Comparison of ENCODE assay signal across 10 mouse cellular contexts in genomic region chr11:70027397-70027796, GRCm38 (mm10). TPM values are rescaled to one million over a fixed set of nuclear protein-coding genes. Genes with fewer than 3 reads are reported as not detected.
DNase-seq lines count a peak whose midpoint lies in the region; ATAC-seq and TF ChIP-seq lines count a peak whose summit lies in the region.
"Had no signal": no experiment of that assay in that cellular context is flagged by ENCODE, and none has a peak within 500 bp of the region (broad histone marks: within the 10 kb centered on the region; RNA-seq: fewer than 3 reads in every experiment).

No protein-coding gene starts in this region.

- no peak for ATAC-seq in embryonic facial prominence, embryonic 15.5 days (ENCODE audit: insufficient number of reproducible peaks, low FRiP score, low TSS enrichment, low read depth)
- no peak for ATAC-seq in hindbrain, embryonic 15.5 days (ENCODE audit: low FRiP score, low read depth)
- ATAC-seq in neural tube, embryonic 12.5 days (ENCODE audit: low FRiP score, low read depth), result no peak
- ATAC-seq: Patski had no signal

- 34% methylated on average over 7 of the region's 9 CpGs for whole genome bisulfite sequencing in embryonic facial prominence, embryonic 15.5 days
- WGBS in hindbrain, embryonic 15.5 days, result 33% methylated on average over 9 of the region's 9 CpGs
- 44% methylated on average over 9 of the region's 9 CpGs for WGBS in neural tube, embryonic 12.5 days

- H3K4me2 ChIP-seq in embryonic facial prominence, embryonic 15.5 days (replicated peaks), result peak overlapping the region; percentile 50
- H3K4me2 ChIP-seq in hindbrain, embryonic 15.5 days, result peak overlapping the region; percentile 66
- H3K4me2 ChIP-seq in neural tube, embryonic 12.5 days (replicated peaks), result peak overlapping the region; percentile 68

- intact Hi-C loops in left cerebral cortex, postnatal 4 days (cut with DNase I), result no loop called here

- no peak for TF ChIP-seq CTCF in E14TG2a.4 (conservative IDR thresholded peaks at IDR 0.05; ENCODE audit: low read length)

- H3K9ac ChIP-seq in embryonic facial prominence, embryonic 15.5 days, result peak overlapping the region; percentile 15; the same call in 1 of the 2 replicates
- peak overlapping the region; percentile 13; the same call in 1 of the 2 replicates for H3K9ac ChIP-seq in hindbrain, embryonic 15.5 days
- peak overlapping the region; percentile 56; the same call in 1 of the 2 replicates for H3K9ac ChIP-seq in neural tube, embryonic 12.5 days

- H3K4me1 ChIP-seq in E14TG2a.4 (replicated peaks; ENCODE audit: low read depth, low read length), result peaks cover 73% of the 10 kb centered on the region
- H3K4me1 ChIP-seq in embryonic facial prominence, embryonic 15.5 days, result peaks cover 70% of the 10 kb centered on the region
- H3K4me1 ChIP-seq in hindbrain, embryonic 15.5 days (replicated peaks), result peaks cover 84% of the 10 kb centered on the region
- peaks cover 72% of the 10 kb centered on the region for H3K4me1 ChIP-seq in neural tube, embryonic 12.5 days

- H3K9me3 ChIP-seq in E14TG2a.4 (ENCODE audit: low read length), result no peaks in the 10 kb centered on the region
- H3K9me3 ChIP-seq in embryonic facial prominence, embryonic 15.5 days (replicated peaks), result no peaks in the 10 kb centered on the region
- H3K9me3 ChIP-seq in hindbrain, embryonic 15.5 days, result no peaks in the 10 kb centered on the region
- H3K9me3 ChIP-seq in neural tube, embryonic 12.5 days, result no peaks in the 10 kb centered on the region

- peak overlapping the region; percentile 88 for H3K27ac ChIP-seq in embryonic facial prominence, embryonic 15.5 days (replicated peaks)
- peak overlapping the region; percentile 96 for H3K27ac ChIP-seq in hindbrain, embryonic 15.5 days (replicated peaks)
- H3K27ac ChIP-seq in neural tube, embryonic 12.5 days, result peak overlapping the region; percentile 92

- peaks cover 46% of the 10 kb centered on the region for H3K27me3 ChIP-seq in E14TG2a.4 (ENCODE audit: insufficient read depth, low read length)
- no peaks in the 10 kb centered on the region for H3K27me3 ChIP-seq in embryonic facial prominence, embryonic 15.5 days
- H3K27me3 ChIP-seq in hindbrain, embryonic 15.5 days, result no peaks in the 10 kb centered on the region
- H3K27me3 ChIP-seq in neural tube, embryonic 12.5 days (replicated peaks), result no peaks in the 10 kb centered on the region
- H3K27me3 ChIP-seq: Patski had no signal

- H3K36me3 ChIP-seq in E14TG2a.4 (ENCODE audit: insufficient read depth, low read length), result peaks cover 14% of the 10 kb centered on the region
- peaks cover 20% of the 10 kb centered on the region for H3K36me3 ChIP-seq in embryonic facial prominence, embryonic 15.5 days
- peaks cover 15% of the 10 kb centered on the region for H3K36me3 ChIP-seq in hindbrain, embryonic 15.5 days
- peaks cover 18% of the 10 kb centered on the region for H3K36me3 ChIP-seq in neural tube, embryonic 12.5 days

- peak; percentile 47 for DNase-seq in gastrocnemius, postnatal 10 days
- DNase-seq in gastrocnemius, adult 18-20 months (ENCODE audit: low spot score), result no peak
- no peak for DNase-seq in ovary, postnatal 36 days (ENCODE audit: low spot score)
- no peak for DNase-seq in left cerebral cortex, postnatal 4 days

- H3K4me3 ChIP-seq in E14TG2a.4 (replicated peaks; ENCODE audit: low read length), result peak overlapping the region; percentile 68
- peak overlapping the region; percentile 27 for H3K4me3 ChIP-seq in embryonic facial prominence, embryonic 15.5 days (replicated peaks)
- H3K4me3 ChIP-seq in hindbrain, embryonic 15.5 days, result peak overlapping the region; percentile 29
- peak overlapping the region; percentile 27; the same call in 1 of the 2 replicates for H3K4me3 ChIP-seq in neural tube, embryonic 12.5 days

RNA-seq across cellular contexts. Expression of gene Dlg4, which starts 10.7 kb away (rescaled TPM):
- 10 to 100 TPM; 16.5 to 28.7 TPM for total RNA-seq in gastrocnemius, postnatal 10 days (2021)
- 1 to 10 TPM; 3.4 to 5.3 TPM for total RNA-seq in gastrocnemius, adult 18-20 months (2021)
- polyA plus RNA-seq in embryonic facial prominence, embryonic 15.5 days (2015; fragmentation: Nextera tagmentation; extraction: Ambion mirVana), result 11.4 and 14.4 TPM in 2 replicates
- polyA plus RNA-seq in hindbrain, embryonic 15.5 days (2015; fragmentation: Nextera tagmentation; extraction: Ambion mirVana), result 23.8 and 24.1 TPM in 2 replicates
- 23.6 and 25.5 TPM in 2 replicates for polyA plus RNA-seq in neural tube, embryonic 12.5 days (2016; fragmentation: Nextera tagmentation; extraction: Ambion mirVana)
- 100 to 1,000 TPM; 496 to 497 TPM for total RNA-seq in left cerebral cortex, postnatal 4 days (2021)

RNA-seq across cellular contexts. Expression of gene Acadvl, which starts 12.2 kb away (rescaled TPM):
- total RNA-seq in gastrocnemius, postnatal 10 days (2021), result 100 to 1,000 TPM; 217 to 254 TPM
- 100 to 1,000 TPM; 319 to 378 TPM for total RNA-seq in gastrocnemius, adult 18-20 months (2021)
- 95.6 and 97.7 TPM in 2 replicates for polyA plus RNA-seq in embryonic facial prominence, embryonic 15.5 days (2015; fragmentation: Nextera tagmentation; extraction: Ambion mirVana)
- polyA plus RNA-seq in hindbrain, embryonic 15.5 days (2015; fragmentation: Nextera tagmentation; extraction: Ambion mirVana), result 58.0 and 62.2 TPM in 2 replicates
- 59.1 and 63.7 TPM in 2 replicates for polyA plus RNA-seq in neural tube, embryonic 12.5 days (2016; fragmentation: Nextera tagmentation; extraction: Ambion mirVana)
- total RNA-seq in left cerebral cortex, postnatal 4 days (2021), result 10 to 100 TPM; 44.8 to 45.0 TPM

RNA-seq across cellular contexts. Expression of gene Asgr1, which starts 26.5 kb away (rescaled TPM):
- total RNA-seq in gastrocnemius, postnatal 10 days (2021), result under 1 TPM in 1 of 2 experiments, not detected in 1; 0.29 TPM
- total RNA-seq in gastrocnemius, adult 18-20 months (2021), result not detected
- 0.24 and 0.27 TPM in 2 replicates for polyA plus RNA-seq in embryonic facial prominence, embryonic 15.5 days (2015; fragmentation: Nextera tagmentation; extraction: Ambion mirVana)
- 2.8 and 4.7 TPM in 2 replicates for polyA plus RNA-seq in hindbrain, embryonic 15.5 days (2015; fragmentation: Nextera tagmentation; extraction: Ambion mirVana)
- polyA plus RNA-seq in neural tube, embryonic 12.5 days (2016; fragmentation: Nextera tagmentation; extraction: Ambion mirVana), result 0.68 and 1.1 TPM in 2 replicates
- total RNA-seq in left cerebral cortex, postnatal 4 days (2021), result 1 to 10 TPM; 3.7 to 3.9 TPM
- total RNA-seq: hematopoietic stem cell, adult 5-6 weeks had no signal
- polyA plus RNA-seq: Patski had no signal

RNA-seq across cellular contexts. Expression of gene Dvl2, which starts 27.0 kb away (rescaled TPM):
- 10 to 100 TPM in 1 of 2 experiments, 1 to 10 TPM in 1; 8.2 to 14.7 TPM for total RNA-seq in gastrocnemius, postnatal 10 days (2021)
- total RNA-seq in gastrocnemius, adult 18-20 months (2021), result 1 to 10 TPM; 3.5 to 4.3 TPM
- 47.3 and 52.3 TPM in 2 replicates for polyA plus RNA-seq in embryonic facial prominence, embryonic 15.5 days (2015; fragmentation: Nextera tagmentation; extraction: Ambion mirVana)
- polyA plus RNA-seq in hindbrain, embryonic 15.5 days (2015; fragmentation: Nextera tagmentation; extraction: Ambion mirVana), result 26.4 and 28.7 TPM in 2 replicates
- polyA plus RNA-seq in neural tube, embryonic 12.5 days (2016; fragmentation: Nextera tagmentation; extraction: Ambion mirVana), result 39.0 and 40.7 TPM in 2 replicates
- total RNA-seq in left cerebral cortex, postnatal 4 days (2021), result 10 to 100 TPM; 38.8 to 40.1 TPM

RNA-seq across cellular contexts. Expression of gene Phf23, which starts 31.8 kb away (rescaled TPM):
- 10 to 100 TPM; 22.2 to 28.9 TPM for total RNA-seq in gastrocnemius, postnatal 10 days (2021)
- 10 to 100 TPM; 18.0 to 19.2 TPM for total RNA-seq in gastrocnemius, adult 18-20 months (2021)
- polyA plus RNA-seq in embryonic facial prominence, embryonic 15.5 days (2015; fragmentation: Nextera tagmentation; extraction: Ambion mirVana), result 77.8 and 83.0 TPM in 2 replicates
- 56.1 and 62.2 TPM in 2 replicates for polyA plus RNA-seq in hindbrain, embryonic 15.5 days (2015; fragmentation: Nextera tagmentation; extraction: Ambion mirVana)
- polyA plus RNA-seq in neural tube, embryonic 12.5 days (2016; fragmentation: Nextera tagmentation; extraction: Ambion mirVana), result 89.4 and 92.5 TPM in 2 replicates
- 10 to 100 TPM; 46.2 to 48.7 TPM for total RNA-seq in left cerebral cortex, postnatal 4 days (2021)

Comparison
In these comparisons a context has a peak if more than half of its experiments do, and no peak if none do; other contexts are left out.
1. RNA of gene Dlg4, which starts 10.7 kb away (total RNA-seq): 496 to 497 TPM in left cerebral cortex, postnatal 4 days; 16.5 to 28.7 TPM in gastrocnemius, postnatal 10 days and 3.4 to 5.3 TPM in gastrocnemius, adult 18-20 months; every median in the first group is over 10 times any median in the second.
2. RNA of gene Acadvl, which starts 12.2 kb away (total RNA-seq): 319 to 378 TPM in gastrocnemius, adult 18-20 months and 217 to 254 TPM in gastrocnemius, postnatal 10 days; 44.8 to 45.0 TPM in left cerebral cortex, postnatal 4 days; every median in the first group is over 4 times any median in the second.
3. Peak in every context shown above with its lines, with median percentiles within 50 percentile points of each other: H3K4me3 ChIP-seq, H3K27ac ChIP-seq, H3K4me2 ChIP-seq and H3K9ac ChIP-seq.